Mouse (Mus musculus) retina, postnatal 7 days (tissue): ENCODE measurements around the gene Fam160b1.

Experiments used
- DNase-seq: peaks from one replicate; pipeline ENCODE4 v3.0.0-alpha.2; 2012; ENCODE audit warnings: low read depth, low spot score

Fam160b1 gene

GRCm38 (mm10) chr19:57343860-57344259, 16.6 kb upstream of the Fam160b1 start:
- DNase-seq, result no peak

- DNase-seq, result no peak
Measured at GRCm38 (mm10) chr19:57344678-57345077, 15.8 kb upstream of the Fam160b1 start.

- no peak for DNase-seq
Measured at GRCm38 (mm10) chr19:57349096-57349495, 11.4 kb upstream of the Fam160b1 start.

- DNase-seq, result no peak
Measured at GRCm38 (mm10) chr19:57352337-57352935, 8.0 kb upstream of the Fam160b1 start.

GRCm38 (mm10) chr19:57353228-57353627, 7.3 kb upstream of the Fam160b1 start:
- DNase-seq, result no peak

- no peak for DNase-seq
Measured at GRCm38 (mm10) chr19:57354050-57354449, 6.4 kb upstream of the Fam160b1 start.

- no peak for DNase-seq
Measured at GRCm38 (mm10) chr19:57354715-57355114, 5.8 kb upstream of the Fam160b1 start.

- no peak for DNase-seq
Measured at GRCm38 (mm10) chr19:57355451-57356251, 4.8 kb upstream of the Fam160b1 start.

GRCm38 (mm10) chr19:57356273-57356672, 4.2 kb upstream of the Fam160b1 start:
- DNase-seq, result no peak

- DNase-seq, result no peak
Measured at GRCm38 (mm10) chr19:57357244-57357643, 3.2 kb upstream of the Fam160b1 start.

GRCm38 (mm10) chr19:57357811-57358210, 2.7 kb upstream of the Fam160b1 start:
- no peak for DNase-seq

GRCm38 (mm10) chr19:57358322-57358721, 2.2 kb upstream of the Fam160b1 start:
- no peak for DNase-seq

GRCm38 (mm10) chr19:57358836-57359598, 1.5 kb upstream of the Fam160b1 start:
- DNase-seq, result no peak

- no peak for DNase-seq
Measured at GRCm38 (mm10) chr19:57359701-57360326, 666 bp upstream of the Fam160b1 start.

- DNase-seq, result no peak
Measured at GRCm38 (mm10) chr19:57361131-57361938, 855 bp downstream of the Fam160b1 start.

- DNase-seq, result no peak
Measured at GRCm38 (mm10) chr19:57361939-57362307, 1.4 kb downstream of the Fam160b1 start.

GRCm38 (mm10) chr19:57362586-57362985, 2.1 kb downstream of the Fam160b1 start:
- no peak for DNase-seq

- no peak for DNase-seq
Measured at GRCm38 (mm10) chr19:57363076-57363475, 2.6 kb downstream of the Fam160b1 start.

- no peak for DNase-seq
Measured at GRCm38 (mm10) chr19:57363538-57363937, 3.1 kb downstream of the Fam160b1 start.

- DNase-seq, result no peak
Measured at GRCm38 (mm10) chr19:57364942-57365673, 4.6 kb downstream of the Fam160b1 start.
